Mouse (Mus musculus): Measurements from ENCODE around the gene Adgrg1. TPM values are rescaled to one million over a fixed set of nuclear protein-coding genes. Genes with fewer than 3 reads are reported as not detected.
A peak's percentile ranks its signal among the peaks of the same experiment; 100 is the strongest.

The Adgrg1 gene
- 177 and 208 TPM in 2 replicates for polyA plus RNA-seq (2016; fragmentation: Nextera tagmentation; extraction: Ambion mirVana)

DNA sequence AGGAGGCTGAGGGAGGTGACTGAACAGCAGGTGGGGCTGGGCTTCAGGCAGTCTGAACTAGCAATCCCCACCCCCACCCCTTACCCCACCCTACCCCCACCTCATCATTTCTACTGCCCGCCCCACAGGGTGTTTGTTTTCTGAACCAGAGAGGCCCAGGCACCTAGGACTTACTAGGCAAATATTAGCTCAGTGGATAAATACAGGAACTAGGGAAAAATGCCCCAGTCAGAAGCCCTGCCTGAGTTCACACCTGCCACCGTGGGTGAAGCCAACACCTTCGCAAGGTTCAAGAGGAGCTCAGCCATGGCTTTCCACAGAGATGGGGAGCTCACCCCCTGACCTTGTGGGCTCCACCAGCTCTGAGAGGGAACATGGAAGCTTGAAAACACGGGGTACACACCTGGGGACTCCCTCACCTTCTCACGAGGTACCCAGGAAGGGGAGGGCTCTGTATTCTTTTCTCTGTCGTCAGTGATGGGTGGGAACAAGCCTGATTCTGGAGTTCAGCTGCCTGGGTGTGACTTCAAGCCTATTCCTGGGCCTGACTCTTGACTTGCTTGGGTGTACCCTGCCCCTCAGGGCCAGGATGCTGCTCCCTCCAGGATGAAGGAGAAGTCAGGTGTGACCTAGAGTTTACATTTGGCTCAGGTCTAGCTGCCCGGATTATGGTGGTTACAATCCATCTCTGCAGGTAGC lies at the start of gene Adgrg1:
Gene Adgrg1 (plus strand): TSS at position 285 of the 699 bp plus-strand sequence.
- Histone ChIP-seq H3K4me3 (no peak within 1 kb of the TSS), H3K4me1 (peaks cover 23% of the 10 kb centered on the region), H3K9me3 (no peaks in the 10 kb centered on the region), H3K27ac (no peak within 1 kb of the TSS), H3K36me3 (no peaks in the 10 kb centered on the region), H3K9ac (no peak within 1 kb of the TSS), H3K27me3 (replicated peaks) (peaks cover 5% of the 10 kb centered on the region; the same call in 1 of the 2 replicates), H3K4me2 (replicated peaks) (no peak within 1 kb of the TSS)
- 55% methylated on average over 7 of the region's 7 CpGs for WGBS
- no peak for ATAC-seq (ENCODE audit: low FRiP score, low read depth)

GRCm38 (mm10) chr8:94928227-94928626 lies 46.3 kb upstream of the Adgrg1 start:
- Histone ChIP-seq H3K9me3 (no peaks in the 10 kb centered on the region), H3K9ac (no peak overlapping the region), H3K27me3 (replicated peaks) (no peaks in the 10 kb centered on the region), H3K36me3 (no peaks in the 10 kb centered on the region), H3K27ac (no peak overlapping the region), H3K4me1 (no peaks in the 10 kb centered on the region), H3K4me3 (no peak overlapping the region), H3K4me2 (replicated peaks) (no peak overlapping the region)
- 82% methylated on average over 3 of the region's 3 CpGs for WGBS
- ATAC-seq (ENCODE audit: low FRiP score, low read depth), result no peak

GRCm38 (mm10) chr8:94933918-94934317 lies 40.6 kb upstream of the Adgrg1 start:
- no peak overlapping the region for H3K4me3 ChIP-seq
- H3K4me1 ChIP-seq, result no peaks in the 10 kb centered on the region
- no peak overlapping the region for H3K9ac ChIP-seq
- no peak overlapping the region for H3K27ac ChIP-seq
- no peaks in the 10 kb centered on the region for H3K9me3 ChIP-seq
- 72% methylated on average over 5 of the region's 5 CpGs for WGBS
- no peaks in the 10 kb centered on the region for H3K36me3 ChIP-seq
- no peaks in the 10 kb centered on the region for H3K27me3 ChIP-seq (replicated peaks)
- H3K4me2 ChIP-seq (replicated peaks), result no peak overlapping the region
- no peak for ATAC-seq (ENCODE audit: low FRiP score, low read depth)

DNA sequence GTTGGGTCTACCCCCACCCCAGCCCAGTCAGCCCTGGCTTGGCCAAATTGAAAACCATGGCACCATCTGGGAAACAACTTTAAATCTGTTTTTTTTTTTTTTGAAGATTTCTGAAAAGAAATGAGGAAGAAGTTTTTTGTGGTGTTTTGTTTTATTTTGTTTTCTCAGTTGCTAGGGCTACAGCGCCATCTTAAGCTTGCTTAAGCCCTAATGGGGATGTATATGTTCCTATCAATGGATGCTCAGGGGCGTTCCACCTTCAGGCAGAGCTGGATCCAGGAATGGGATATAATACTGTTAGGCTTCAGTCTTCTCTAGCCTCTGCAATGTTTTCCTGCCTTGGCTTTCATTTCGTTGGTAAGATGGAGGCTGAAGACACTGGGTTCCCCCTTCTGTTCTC lies 39.4 kb upstream of the Adgrg1 start:
- Histone ChIP-seq H3K4me3 (no peak overlapping the region), H3K4me1 (no peaks in the 10 kb centered on the region), H3K9ac (no peak overlapping the region), H3K27ac (no peak overlapping the region), H3K36me3 (no peaks in the 10 kb centered on the region), H3K9me3 (no peaks in the 10 kb centered on the region), H3K27me3 (replicated peaks) (no peaks in the 10 kb centered on the region), H3K4me2 (replicated peaks) (no peak overlapping the region)
- ATAC-seq (ENCODE audit: low FRiP score, low read depth), result no peak
- 80% methylated on average over 3 of the region's 3 CpGs for WGBS

DNA sequence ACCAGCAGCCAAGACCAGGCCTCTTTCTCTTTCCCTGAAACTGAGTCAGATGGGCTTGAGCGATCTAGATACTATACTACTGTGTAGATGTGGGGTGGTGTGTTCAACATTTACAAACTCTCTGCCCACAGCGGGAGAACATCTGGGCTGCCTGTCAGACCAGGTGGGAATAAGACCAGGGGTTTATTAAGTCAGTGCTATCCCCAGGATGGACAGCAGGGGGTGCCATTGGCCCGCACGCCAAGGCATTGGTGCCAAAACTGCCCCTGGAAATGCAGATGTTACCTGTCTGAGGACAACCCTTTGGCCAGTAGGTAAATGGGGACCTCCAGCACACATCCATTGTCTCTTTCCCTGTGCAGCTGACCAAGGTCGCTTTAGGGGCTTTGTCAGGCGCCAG lies 32.0 kb upstream of the Adgrg1 start:
- H3K4me3 ChIP-seq, result no peak overlapping the region
- no peaks in the 10 kb centered on the region for H3K36me3 ChIP-seq
- no peaks in the 10 kb centered on the region for H3K9me3 ChIP-seq
- ATAC-seq (ENCODE audit: low FRiP score, low read depth), result no peak
- H3K4me2 ChIP-seq (replicated peaks), result no peak overlapping the region
- H3K27ac ChIP-seq, result no peak overlapping the region
- no peak overlapping the region for H3K9ac ChIP-seq
- H3K4me1 ChIP-seq, result no peaks in the 10 kb centered on the region
- 22% methylated on average over 6 of the region's 6 CpGs for WGBS
- H3K27me3 ChIP-seq (replicated peaks), result 0 out of 2 replicates have a peak, but pooled peaks cover 5% of the 10 kb centered on the region

DNA sequence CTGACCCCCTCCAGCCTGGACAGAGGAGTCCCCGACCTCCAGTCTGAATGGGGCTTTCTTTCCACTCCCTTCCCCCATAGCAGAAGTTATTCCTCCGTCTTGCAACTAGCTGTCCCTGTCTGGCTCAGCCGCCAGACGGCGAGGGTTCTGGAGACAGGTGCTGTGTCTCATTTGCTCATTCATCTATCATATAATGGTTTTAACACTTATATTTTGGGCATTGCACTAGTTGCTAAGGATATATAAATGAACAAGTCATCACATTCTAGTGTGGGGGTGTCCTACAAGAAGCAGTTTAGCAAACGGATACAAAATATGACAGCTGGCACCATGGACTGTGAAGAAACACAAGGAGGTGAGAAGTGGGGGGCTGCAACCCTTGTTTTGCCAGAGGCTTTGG lies 29.4 kb upstream of the Adgrg1 start:
- Histone ChIP-seq H3K9ac (no peak overlapping the region), H3K9me3 (no peaks in the 10 kb centered on the region), H3K27ac (no peak overlapping the region), H3K36me3 (no peaks in the 10 kb centered on the region), H3K27me3 (replicated peaks) (0 out of 2 replicates have a peak, but pooled peaks cover 5% of the 10 kb centered on the region), H3K4me2 (replicated peaks) (no peak overlapping the region), H3K4me3 (no peak overlapping the region), H3K4me1 (no peaks in the 10 kb centered on the region)
- 59% methylated on average over 6 of the region's 6 CpGs for WGBS
- no peak for ATAC-seq (ENCODE audit: low FRiP score, low read depth)

DNA sequence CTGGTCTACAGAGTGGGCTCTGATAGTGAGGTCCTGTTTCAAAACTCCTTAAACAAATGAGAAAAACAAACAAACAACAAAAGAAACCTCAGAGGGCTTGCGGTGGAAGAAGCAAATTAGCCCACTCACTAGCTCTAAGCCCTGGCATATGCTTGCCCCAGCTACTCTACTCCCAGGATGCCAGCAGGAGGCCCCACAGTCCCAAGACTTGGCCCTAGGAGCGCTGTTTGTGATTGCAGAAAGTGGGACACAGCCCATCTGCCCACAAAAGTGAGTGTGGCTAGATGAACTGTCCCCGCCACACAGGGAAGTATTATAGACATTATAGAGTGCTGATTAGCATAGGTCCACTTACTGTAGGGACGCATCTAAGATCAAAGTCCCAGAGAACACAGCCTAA lies 26.1 kb upstream of the Adgrg1 start:
- H3K4me3 ChIP-seq, result no peak overlapping the region
- no peak overlapping the region for H3K4me2 ChIP-seq (replicated peaks)
- no peaks in the 10 kb centered on the region for H3K9me3 ChIP-seq
- no peaks in the 10 kb centered on the region for H3K4me1 ChIP-seq
- no peak overlapping the region for H3K27ac ChIP-seq
- no peaks in the 10 kb centered on the region for H3K36me3 ChIP-seq
- H3K27me3 ChIP-seq (replicated peaks), result no peaks in the 10 kb centered on the region
- H3K9ac ChIP-seq, result no peak overlapping the region
- WGBS, result 84% methylated on average over 4 of the region's 4 CpGs
- ATAC-seq (ENCODE audit: low FRiP score, low read depth), result no peak

DNA sequence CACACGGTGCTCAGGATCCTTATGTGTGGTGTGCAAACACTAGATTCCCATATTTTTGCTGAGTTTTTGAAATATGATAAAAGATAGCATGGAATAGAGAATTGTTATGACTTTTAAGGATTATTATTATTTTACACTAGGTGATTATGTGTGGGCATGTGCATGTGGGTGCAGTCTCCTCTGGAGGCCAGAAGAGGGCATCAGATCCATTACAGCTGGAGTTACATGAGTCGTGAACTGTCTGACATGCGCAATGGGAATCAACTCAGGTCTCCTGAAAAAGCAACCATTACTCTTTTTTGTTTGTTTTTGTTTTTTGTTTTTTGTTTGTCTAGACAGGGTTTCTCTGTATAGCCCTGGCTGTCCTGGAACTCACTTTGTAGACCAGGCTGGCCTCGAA lies 25.5 kb upstream of the Adgrg1 start:
- Histone ChIP-seq H3K9ac (no peak overlapping the region), H3K4me1 (no peaks in the 10 kb centered on the region), H3K4me3 (no peak overlapping the region), H3K4me2 (replicated peaks) (no peak overlapping the region), H3K36me3 (no peaks in the 10 kb centered on the region), H3K27me3 (replicated peaks) (no peaks in the 10 kb centered on the region), H3K9me3 (no peaks in the 10 kb centered on the region), H3K27ac (no peak overlapping the region)
- no peak for ATAC-seq (ENCODE audit: low FRiP score, low read depth)
- 90% methylated on average over 4 of the region's 4 CpGs for WGBS

GRCm38 (mm10) chr8:94950046-94950445 lies 24.5 kb upstream of the Adgrg1 start:
- Histone ChIP-seq H3K9me3 (no peaks in the 10 kb centered on the region), H3K27me3 (replicated peaks) (no peaks in the 10 kb centered on the region), H3K27ac (no peak overlapping the region), H3K4me3 (no peak overlapping the region), H3K9ac (no peak overlapping the region), H3K4me1 (no peaks in the 10 kb centered on the region), H3K4me2 (replicated peaks) (no peak overlapping the region), H3K36me3 (no peaks in the 10 kb centered on the region)
- WGBS, result 18% methylated on average over 4 of the region's 4 CpGs
- ATAC-seq (ENCODE audit: low FRiP score, low read depth), result peak; percentile 84

GRCm38 (mm10) chr8:94950458-94950857 lies 24.1 kb upstream of the Adgrg1 start:
- Histone ChIP-seq H3K4me1 (no peaks in the 10 kb centered on the region), H3K9me3 (no peaks in the 10 kb centered on the region), H3K27me3 (replicated peaks) (no peaks in the 10 kb centered on the region), H3K4me2 (replicated peaks) (no peak overlapping the region), H3K9ac (no peak overlapping the region), H3K4me3 (no peak overlapping the region), H3K27ac (no peak overlapping the region), H3K36me3 (no peaks in the 10 kb centered on the region)
- ATAC-seq (ENCODE audit: low FRiP score, low read depth), result 0 out of 2 replicates have a peak, but pooled peaks have one; percentile 22
- 76% methylated on average over 5 of the region's 5 CpGs for WGBS

DNA sequence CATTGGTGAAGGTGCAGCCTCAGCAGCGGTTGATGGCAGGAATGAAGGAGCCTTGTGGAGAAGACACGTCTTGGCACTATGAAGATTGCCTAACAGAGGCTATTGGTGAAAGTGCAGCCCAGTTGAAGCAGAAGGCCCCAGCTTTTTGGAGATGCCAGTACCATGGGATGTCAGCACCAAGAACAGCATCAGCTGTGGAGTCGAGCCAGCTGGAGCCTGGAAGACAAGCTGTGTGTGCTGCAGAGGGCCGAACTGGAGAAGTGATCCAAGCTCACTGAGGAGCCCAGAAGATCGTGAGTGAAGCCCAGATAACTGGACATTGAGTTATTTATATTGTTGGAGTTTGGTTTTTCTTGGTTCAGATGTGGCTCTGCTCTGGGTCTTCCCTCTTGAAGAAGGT lies 22.5 kb upstream of the Adgrg1 start:
- Histone ChIP-seq H3K9ac (no peak overlapping the region), H3K4me1 (no peaks in the 10 kb centered on the region), H3K4me2 (replicated peaks) (no peak overlapping the region), H3K27me3 (replicated peaks) (no peaks in the 10 kb centered on the region), H3K27ac (no peak overlapping the region), H3K9me3 (no peaks in the 10 kb centered on the region), H3K36me3 (no peaks in the 10 kb centered on the region), H3K4me3 (no peak overlapping the region)
- no peak for ATAC-seq (ENCODE audit: low FRiP score, low read depth)
- WGBS, result 85% methylated on average over 5 of the region's 5 CpGs

GRCm38 (mm10) chr8:94953624-94954367 lies 20.8 kb upstream of the Adgrg1 start:
- no peak overlapping the region for H3K4me2 ChIP-seq (replicated peaks)
- H3K4me3 ChIP-seq, result no peak overlapping the region
- H3K27me3 ChIP-seq (replicated peaks), result no peaks in the 10 kb centered on the region
- H3K27ac ChIP-seq, result no peak overlapping the region
- H3K9me3 ChIP-seq, result no peaks in the 10 kb centered on the region
- ATAC-seq (ENCODE audit: low FRiP score, low read depth), result no peak
- H3K9ac ChIP-seq, result no peak overlapping the region
- H3K4me1 ChIP-seq, result no peaks in the 10 kb centered on the region
- no peaks in the 10 kb centered on the region for H3K36me3 ChIP-seq
- 82% methylated on average over 7 of the region's 7 CpGs for WGBS

DNA sequence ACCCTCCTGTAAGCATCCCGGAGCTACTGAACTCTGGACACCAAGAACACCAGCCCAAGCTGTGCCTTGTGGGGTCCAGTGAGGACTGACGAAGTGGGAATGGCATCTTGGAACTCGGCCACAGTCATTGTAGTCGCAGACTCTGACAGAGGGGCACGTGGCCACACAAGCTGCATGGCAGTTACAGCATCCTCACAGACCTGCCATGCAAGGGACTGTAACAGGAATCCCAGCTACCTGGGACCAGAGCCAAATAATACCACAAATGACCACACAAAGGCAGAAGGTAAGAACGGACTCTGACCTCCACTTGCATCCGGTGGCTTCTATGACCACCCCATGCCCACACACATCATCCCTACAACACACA lies 20.2 kb upstream of the Adgrg1 start:
- 79% methylated on average over 7 of the region's 7 CpGs for WGBS
- H3K9ac ChIP-seq, result no peak overlapping the region
- H3K9me3 ChIP-seq, result no peaks in the 10 kb centered on the region
- no peaks in the 10 kb centered on the region for H3K27me3 ChIP-seq (replicated peaks)
- H3K36me3 ChIP-seq, result no peaks in the 10 kb centered on the region
- no peak overlapping the region for H3K27ac ChIP-seq
- no peak overlapping the region for H3K4me3 ChIP-seq
- no peak for ATAC-seq (ENCODE audit: low FRiP score, low read depth)
- no peaks in the 10 kb centered on the region for H3K4me1 ChIP-seq
- H3K4me2 ChIP-seq (replicated peaks), result no peak overlapping the region

All from neural tube, embryonic 12.5 days (tissue).